Mouse (Mus musculus) kidney, adult 8-10 months (tissue): Measurements from ENCODE around the gene Celf2.

Experiments used
- DNase-seq, 2 experiments: peaks; one replicate each; pipeline ENCODE4 v3.0.0; 2022

Gene Celf2

GRCm38 (mm10) chr2:6849388-6849787, 660.0 kb downstream of the Celf2 start:
- no peak for DNase-seq

GRCm38 (mm10) chr2:6830021-6830420, 679.3 kb downstream of the Celf2 start:
- DNase-seq = no peak

GRCm38 (mm10) chr2:6827583-6827982, 681.8 kb downstream of the Celf2 start:
- peak in 1 of 2 experiments; percentile 23 for DNase-seq

- no peak for DNase-seq
These were observed 686.3 kb downstream of the Celf2 start for GRCm38 (mm10) chr2:6823021-6823420.

GRCm38 (mm10) chr2:6821593-6821992, 687.8 kb downstream of the Celf2 start:
- no peak for DNase-seq

- no peak for DNase-seq
These were observed 694.1 kb downstream of the Celf2 start for GRCm38 (mm10) chr2:6815281-6815680.

- no peak for DNase-seq
These were observed 700.6 kb downstream of the Celf2 start for GRCm38 (mm10) chr2:6808736-6809135.

- DNase-seq = no peak
These were observed 712.6 kb downstream of the Celf2 start for GRCm38 (mm10) chr2:6796754-6797153.

GRCm38 (mm10) chr2:6795995-6796588, 713.3 kb downstream of the Celf2 start:
- DNase-seq = no peak

- DNase-seq = no peak
These were observed 714.5 kb downstream of the Celf2 start for GRCm38 (mm10) chr2:6794858-6795257.

- DNase-seq = no peak
These were observed 718.5 kb downstream of the Celf2 start for GRCm38 (mm10) chr2:6790876-6791275.

GRCm38 (mm10) chr2:6786494-6787144, 722.7 kb downstream of the Celf2 start:
- DNase-seq = no peak

- DNase-seq = no peak
These were observed 739.1 kb downstream of the Celf2 start for GRCm38 (mm10) chr2:6770214-6770613.

GRCm38 (mm10) chr2:6762381-6762780, 747.0 kb downstream of the Celf2 start:
- no peak for DNase-seq

- DNase-seq = no peak
These were observed 766.2 kb downstream of the Celf2 start for GRCm38 (mm10) chr2:6743173-6743572.

- DNase-seq = peak in 1 of 2 experiments; percentile 2
These were observed 769.2 kb downstream of the Celf2 start for GRCm38 (mm10) chr2:6739998-6740668.

- no peak for DNase-seq
These were observed 777.3 kb downstream of the Celf2 start for GRCm38 (mm10) chr2:6732026-6732425.

- DNase-seq = no peak
These were observed 778.5 kb downstream of the Celf2 start for GRCm38 (mm10) chr2:6730860-6731259.

GRCm38 (mm10) chr2:6729984-6730383, 779.4 kb downstream of the Celf2 start:
- no peak for DNase-seq

- no peak for DNase-seq
These were observed 780.5 kb downstream of the Celf2 start for GRCm38 (mm10) chr2:6728840-6729252.

GRCm38 (mm10) chr2:6727366-6727765, 782.0 kb downstream of the Celf2 start:
- no peak for DNase-seq

- DNase-seq = peak in 1 of 2 experiments; percentile 9
These were observed 783.3 kb downstream of the Celf2 start for GRCm38 (mm10) chr2:6726071-6726470.

GRCm38 (mm10) chr2:6723602-6724001, 785.8 kb downstream of the Celf2 start:
- no peak for DNase-seq
